Mouse (Mus musculus) forelimb bud, embryonic 11.5 days (tissue): Measurements from ENCODE around the gene Ergic1.
A peak's percentile ranks its signal among the peaks of the same experiment; 100 is the strongest.

Source experiments
- DNase-seq: peaks from one replicate; pipeline ENCODE4 v3.0.0-alpha.2; 2012; ENCODE audit warnings: low read depth, low spot score

Ergic1 gene

DNA sequence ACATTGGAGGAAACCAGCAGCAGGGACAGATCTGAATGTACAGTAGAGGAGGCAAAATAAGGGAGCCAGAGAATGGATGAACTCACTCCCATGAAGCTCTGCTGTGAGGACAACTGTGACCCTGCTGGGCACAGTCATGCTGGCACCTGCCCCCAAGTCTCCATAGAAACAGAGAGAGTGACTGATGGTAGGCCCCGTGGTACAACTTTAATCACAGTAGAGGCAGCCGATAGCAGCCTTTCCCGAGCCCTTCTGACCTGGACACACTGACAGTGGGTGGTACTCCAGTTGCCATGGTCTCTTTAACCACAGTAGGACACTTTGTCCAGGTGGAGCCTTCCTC lies 98.3 kb downstream of the Ergic1 start:
- no peak for DNase-seq

DNA sequence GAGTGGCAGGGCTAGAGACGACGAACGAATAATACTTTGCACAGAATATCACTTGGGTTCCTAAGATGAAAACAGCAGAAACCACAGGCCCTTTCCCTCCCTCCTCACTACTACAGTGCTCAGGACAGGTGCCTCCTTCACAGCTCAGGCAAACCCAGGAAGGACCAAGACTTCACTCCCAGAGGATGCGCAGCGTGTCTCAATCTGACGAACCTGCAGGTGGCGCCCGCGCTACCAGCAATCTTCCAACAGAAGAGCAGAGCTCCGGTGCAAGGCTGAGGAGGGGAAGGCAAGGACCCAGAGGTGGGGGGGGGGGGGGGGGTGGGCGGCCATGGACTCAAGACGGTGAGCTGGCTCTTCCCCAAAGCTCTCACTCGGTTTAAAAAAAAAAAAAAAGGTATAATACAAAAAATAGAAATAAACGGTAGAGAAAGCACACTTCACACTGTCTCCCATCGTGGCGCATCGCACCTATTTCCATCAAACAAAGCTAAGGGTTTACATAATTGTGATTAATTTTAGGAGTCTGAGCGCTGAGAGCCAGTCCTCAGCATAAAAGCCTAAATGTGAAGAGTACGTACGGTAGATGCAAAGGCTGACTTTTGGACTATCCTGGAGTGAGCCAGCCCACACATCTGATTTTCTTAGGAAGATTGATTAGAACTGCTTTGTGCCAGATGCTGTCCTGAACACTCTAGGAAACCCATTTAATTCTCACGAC lies 99.1 kb downstream of the Ergic1 start:
- DNase-seq: peak; percentile 65

DNA sequence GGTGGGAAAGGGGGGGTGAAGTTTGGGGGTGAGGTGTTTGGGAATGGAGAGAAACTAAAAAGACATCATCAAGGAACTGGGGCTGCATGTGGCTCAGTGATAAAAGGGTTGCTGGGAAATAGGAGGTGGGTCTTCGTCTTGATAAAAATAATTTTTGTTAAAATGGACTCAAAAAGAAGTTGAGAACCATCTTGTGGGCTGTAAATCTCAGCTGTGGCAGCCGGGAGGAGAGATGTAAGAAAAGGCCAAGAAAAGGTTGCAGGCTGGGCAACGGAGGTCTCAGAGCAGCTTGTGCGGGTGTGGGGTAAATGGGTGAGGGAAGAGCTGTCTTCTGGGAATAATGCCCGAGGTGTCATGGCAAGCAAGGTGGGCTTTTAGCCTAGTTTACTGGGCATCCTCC lies 100.9 kb downstream of the Ergic1 start:
- DNase-seq: no peak

DNA sequence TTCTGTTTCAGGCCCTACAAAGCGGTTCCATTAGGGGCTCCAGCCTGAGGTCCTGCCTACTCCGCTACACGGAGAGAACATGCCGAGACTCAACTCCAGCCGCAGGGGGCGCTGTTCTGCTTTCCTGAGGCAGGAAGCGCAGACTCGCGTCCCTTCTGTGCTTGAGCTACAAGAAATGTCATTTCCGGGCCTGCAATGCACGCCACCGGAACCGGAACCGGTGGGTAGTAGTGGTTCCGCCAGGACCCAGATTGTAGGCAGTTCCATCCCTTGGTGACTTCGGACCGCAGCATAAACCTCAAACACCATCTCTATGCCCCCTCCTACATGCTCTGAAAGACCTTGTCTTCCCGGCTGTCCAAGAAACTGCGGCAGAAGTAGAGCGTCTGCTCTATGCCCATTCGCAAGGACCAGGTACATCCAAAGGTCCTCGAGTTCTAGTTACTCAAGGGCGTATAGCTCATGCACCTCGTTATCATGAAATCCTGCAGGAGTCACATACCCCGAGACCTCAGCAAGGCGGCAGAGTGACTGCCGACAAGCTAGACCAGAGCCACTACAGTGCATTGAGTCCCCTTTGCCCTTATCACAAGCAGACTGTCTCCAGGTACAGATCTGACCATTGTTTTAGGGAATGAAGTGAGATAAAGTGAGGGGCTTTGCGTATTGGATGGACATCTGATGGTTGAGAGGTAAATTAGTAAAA lies 101.8 kb downstream of the Ergic1 start, which contains the start of gene Atp6v0e:
TSS of gene Atp6v0e (plus strand) at position 254 of the 706 bp plus-strand sequence.
- DNase-seq: peak; percentile 94

DNA sequence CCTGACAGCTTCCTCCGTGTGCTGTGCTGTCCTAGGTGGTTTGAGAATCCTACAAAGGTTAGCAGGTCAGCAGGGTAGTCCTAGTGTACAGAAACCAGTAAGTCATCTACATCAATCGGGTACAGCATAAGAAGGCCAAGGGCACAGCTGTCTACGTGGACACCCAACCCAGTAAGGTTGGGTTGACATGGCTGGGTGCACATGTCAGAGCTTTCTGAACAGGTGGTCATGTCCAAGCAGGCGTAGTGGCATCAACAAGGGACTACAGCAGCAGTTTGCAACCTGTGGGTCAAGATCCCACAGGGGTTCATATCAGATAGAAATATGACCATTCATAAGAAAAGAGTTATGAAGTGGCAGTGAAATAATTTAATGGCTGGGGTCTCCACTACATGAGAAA lies 104.3 kb downstream of the Ergic1 start:
- DNase-seq: no peak

DNA sequence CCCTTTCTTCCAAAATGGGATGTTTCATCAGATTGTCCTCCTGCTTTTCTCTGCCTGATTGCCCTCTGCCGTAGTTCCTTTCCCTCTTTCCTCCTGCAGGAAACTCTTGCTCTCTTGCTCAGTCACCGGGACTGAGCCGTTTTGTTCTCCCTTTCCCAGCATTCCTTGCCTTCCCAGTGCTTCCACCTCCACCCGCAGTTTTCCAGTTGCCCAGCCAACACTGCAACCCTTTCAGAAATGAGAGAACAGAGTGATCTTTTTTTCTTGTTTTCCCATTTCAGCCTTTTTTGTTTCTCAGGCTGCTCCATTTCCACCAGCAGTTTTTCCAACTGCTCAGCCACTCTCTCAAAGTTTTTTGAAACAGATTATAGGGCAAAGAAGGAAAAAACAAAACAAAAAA lies 110.0 kb downstream of the Ergic1 start:
- DNase-seq: no peak

DNA sequence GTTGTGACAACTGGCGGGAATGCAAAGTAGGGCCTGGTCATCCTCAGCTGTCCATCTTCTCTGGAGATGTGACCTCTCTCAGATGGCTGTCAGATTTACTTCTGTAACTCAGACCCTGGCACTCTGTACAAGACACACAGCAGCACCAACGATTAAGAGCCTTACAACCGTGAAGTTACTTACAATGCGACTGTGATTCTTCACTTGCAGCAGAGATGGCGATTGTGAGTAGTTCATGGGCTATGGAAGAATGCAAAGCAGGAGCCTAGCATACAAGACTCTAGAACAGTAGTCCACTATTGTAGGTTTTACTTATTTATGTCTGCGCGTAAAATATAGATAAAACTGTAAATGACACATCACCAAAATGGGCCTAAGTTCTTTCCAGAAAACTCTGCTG lies 114.6 kb downstream of the Ergic1 start:
- DNase-seq: no peak

DNA sequence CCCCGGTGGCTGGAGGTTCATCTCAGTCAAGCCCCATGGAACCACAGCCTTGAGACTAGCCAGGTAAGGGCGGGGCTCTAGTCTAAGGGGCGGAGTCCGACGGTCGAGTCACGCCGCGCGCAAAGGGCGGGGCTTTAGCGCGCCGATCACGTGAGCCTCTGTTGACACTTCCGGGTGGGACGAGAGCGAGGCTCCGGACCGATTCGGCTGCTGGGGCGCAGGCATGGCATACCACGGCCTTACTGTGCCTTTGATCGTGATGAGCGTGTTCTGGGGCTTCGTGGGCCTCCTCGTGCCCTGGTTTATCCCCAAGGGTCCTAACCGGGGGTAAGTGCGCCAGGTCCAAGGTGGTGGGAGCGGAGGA lies 114.9 kb downstream of the Ergic1 start:
- DNase-seq: peak; percentile 89

DNA sequence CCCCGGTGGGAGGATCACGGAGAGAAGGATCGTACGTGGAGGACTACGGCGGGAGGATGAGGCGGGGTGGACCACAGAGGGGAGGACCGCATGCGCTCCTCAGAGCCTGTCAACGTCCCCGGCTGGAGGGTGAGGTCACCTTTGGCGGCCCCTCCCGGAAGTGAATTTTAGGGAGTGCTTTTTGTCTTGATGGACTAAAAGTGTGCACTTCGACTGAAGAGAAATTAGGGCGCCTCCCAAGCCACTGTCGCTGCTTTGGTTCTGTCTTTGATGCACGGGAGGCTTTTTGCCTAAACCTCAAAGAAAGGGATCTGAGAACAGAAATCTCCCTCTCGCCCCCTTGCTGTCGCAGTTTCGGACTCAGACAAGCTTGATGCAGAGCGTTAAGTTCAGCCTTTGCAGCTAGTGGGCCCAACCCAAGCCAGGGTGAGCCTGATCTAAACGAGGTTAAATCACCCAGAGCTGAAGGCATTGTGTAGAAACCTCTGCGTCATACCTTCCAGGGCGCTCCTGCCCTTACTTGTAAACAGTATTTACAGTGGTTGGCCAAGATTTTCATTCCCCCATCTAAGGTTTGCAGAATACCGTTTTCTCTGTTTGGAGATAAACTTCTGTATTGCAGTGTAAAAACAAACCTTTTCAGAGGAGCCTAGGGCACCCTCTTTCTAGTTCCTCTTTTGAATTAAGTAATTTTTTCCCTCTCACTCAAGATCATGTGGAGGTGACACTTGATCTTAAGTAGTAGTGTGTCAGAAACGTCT lies 115.5 kb downstream of the Ergic1 start:
- no peak for DNase-seq

DNA sequence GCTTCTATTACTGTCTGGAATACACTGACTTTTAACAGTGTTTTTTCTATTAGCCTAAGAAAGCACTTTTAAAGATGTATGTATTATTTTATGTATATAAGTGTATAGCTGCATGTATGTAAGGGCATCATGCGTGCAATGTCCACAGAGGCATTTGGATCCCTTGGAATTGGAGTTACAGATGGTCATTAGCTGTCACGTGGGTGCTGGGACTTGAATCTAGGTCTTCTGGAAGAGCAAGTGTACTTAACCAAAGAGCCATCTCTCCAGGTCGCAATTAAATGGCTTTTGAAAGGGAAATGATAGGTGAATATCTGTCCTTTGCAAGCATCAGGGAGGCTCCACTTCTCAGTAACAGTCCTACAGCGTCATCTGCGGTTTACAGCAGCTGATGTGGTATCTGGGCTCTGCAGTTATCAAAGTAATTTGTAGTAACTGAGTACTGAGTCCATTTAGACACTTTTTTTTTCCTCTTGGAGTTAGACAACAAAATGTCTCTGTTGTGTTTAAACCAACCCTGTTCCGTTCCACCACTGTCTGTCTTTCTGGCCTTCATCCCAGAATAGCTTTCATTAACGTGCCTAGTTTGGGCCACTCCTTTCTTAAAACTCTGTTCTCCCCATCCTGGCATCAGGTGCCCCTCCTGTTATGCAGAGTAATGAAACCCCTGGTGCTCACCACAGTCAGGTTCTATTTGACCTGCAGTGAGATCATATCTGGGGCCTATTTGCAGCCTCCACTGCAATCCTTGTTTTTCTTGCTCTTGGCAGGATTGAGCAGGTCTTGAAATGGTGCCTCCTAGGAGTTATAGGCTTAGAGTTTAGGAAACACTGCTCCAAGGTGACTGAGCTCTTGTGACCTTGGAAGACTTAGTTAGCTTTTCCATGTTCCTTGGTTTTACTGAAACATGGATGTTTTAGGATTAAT lies 116.7 kb downstream of the Ergic1 start:
- DNase-seq: no peak

DNA sequence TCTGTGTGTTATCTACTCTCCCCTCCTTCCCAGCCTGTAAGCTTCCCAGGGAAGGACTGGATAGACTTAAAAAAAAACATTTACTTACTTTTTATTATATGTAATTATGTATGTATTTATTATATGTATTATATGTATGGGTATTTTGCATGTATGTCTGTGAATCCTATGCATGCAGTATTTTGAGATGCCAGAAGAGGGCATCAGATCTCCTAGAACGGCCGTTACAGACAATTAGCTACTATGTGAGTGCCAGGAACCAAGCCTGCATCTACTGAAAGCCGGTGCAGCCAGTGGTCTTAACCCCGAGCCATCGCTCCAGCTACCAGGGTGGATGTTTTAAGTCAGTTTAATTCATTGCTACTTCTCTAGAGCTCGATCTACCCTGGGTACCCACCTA lies 120.0 kb downstream of the Ergic1 start:
- no peak for DNase-seq

DNA sequence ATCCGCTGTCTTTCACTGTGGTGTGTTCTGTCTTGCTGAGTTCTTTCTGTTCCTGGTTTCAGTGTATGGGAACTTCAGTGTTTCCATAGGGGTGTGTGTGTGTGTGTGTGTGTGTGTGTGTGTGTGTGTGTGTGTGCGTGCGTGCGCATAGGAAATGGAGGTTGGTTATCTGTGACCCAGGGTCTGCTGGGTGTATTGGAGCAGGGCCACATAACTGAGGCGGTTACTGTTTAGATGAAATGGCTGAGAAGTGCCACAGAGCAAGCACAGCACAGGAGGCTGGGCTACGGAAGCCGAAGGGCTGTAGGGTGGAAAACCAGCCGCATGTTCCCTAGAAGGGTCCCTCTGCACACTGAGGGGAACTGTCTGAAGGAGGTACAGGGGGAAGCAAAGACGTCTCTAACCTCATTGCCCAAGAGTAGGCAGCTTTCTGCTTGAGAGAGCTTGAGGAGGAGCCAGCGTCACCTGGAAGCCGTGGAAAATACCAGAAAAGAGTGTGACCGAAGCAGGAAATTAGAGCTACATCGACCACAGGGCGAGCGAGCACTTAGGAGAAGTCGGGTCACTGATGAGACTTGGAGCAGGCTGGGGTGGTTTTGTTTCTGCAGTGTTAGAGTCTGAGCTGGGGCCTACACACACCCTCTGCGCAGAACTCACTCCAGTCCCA lies 125.2 kb downstream of the Ergic1 start:
- no peak for DNase-seq

DNA sequence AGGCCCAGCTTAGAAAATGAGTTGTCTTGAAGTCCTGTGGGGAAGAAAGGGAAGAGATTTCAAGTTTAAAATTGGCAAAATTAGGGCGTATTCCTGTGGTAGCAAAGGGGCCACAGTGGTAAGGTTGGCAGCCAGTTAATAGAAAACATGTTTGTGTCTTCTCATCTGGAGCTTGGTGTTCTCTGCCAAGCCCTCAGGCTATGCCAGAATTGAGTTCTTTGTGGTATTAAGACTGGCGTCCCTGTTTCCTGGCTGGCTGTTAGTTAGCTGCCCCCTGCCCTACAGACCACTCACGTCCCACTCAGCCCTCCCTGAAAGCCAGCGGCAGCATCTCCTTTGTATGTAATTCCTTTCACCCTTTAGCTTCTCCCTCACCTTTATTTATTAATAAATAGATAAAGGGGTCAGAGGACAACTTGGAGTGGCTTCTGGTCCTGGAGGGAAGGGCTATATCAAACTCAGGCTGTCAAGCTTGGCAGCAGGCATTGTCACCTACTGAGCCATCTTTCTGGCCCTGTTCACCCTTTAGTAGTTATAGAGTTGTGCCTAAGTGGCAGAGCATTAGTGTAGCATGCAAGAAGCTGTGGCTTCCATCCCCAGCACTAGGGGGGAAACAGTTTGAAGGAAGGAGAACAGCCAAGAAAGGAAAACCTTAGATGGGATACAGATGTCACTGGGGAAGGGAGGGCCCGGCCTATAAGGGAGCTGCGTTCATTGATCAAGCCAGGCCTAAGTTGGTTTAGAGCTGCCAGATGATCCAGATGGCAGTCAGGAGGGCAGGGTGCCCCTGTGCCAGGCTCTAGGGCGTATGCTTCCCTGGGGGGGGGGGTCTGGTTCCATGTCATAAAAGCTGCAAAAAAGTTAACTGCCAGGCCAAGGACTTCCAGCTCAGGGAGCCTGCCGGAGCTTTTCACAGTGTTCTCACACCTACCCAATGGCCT lies 127.8 kb downstream of the Ergic1 start:
- no peak for DNase-seq

DNA sequence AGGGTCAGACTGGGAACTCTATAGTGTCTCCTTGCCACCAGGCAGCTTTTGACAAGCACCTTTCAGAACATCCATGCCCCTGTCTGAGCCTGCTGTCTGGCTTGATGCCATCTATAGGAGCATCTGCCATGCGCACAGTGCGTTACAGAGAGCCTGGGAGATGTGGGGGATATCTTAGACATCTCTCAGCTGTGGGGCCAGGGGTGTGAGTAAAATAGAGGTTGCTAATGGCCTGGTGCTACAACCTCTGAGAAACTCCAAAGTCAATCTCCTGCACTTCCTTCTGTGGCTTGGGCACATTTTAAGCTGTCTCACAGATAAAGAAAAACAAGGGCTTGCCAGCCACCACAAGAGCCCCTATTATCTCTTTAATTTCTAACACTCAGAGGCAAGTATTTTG lies 128.5 kb downstream of the Ergic1 start:
- DNase-seq: no peak

DNA sequence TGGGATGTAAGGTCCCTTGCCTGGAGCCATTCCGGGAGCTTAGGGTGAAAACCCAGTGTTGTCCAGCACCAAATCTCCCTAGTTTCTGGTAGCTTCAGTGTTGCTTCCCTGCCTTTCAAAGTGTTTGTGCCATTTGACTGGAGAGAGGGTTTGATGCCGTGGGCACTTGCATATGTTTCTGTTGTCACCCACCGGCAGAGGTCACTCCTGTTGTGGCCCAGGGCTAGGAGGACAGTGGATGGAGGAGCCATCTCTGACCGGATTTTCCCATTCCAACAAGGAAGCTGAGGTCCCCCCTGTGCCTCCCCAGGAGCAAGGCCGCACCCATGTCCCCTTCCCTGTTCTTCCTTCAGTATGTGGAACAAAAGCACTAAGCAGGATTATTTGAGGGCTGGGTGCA lies 128.9 kb downstream of the Ergic1 start:
- no peak for DNase-seq

DNA sequence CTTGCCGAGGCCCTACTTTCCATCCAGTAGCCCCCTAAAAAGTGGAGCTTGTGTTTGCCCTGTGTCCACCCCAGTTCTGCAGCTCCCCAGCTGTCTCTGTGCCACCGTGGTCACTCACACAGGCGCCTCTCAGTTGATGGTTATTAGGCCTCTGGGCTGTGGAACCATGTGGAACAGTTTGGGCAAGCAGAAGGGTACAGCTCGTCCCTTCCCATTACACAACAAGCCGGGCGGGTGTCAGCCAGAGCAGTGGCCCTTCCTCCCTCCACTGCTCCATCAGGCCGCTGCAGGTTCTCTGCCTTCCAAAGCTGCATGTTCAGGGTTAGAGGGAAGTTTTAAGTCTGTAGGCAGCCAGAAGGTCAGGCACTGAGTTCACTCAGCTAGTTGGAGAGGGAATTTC lies 129.8 kb downstream of the Ergic1 start:
- no peak for DNase-seq

DNA sequence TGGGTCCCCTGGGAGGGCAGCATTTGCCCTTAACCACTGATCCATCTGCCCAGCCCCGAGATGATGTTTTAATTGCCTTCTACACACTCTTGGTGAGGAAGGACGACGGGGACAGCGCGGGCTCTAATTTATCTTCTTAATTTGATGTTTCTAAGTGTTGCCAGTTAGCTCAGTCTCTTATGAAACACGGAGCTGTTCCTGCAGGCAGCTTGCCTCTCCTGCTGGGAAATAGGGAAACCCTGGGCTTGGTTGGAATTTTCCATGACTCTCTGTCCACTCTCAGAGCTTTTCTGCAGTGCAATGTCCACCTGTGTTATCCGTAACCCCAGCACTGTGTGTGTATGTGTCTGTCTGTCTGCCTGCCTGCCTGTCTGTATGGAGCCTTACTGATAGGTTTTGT lies 132.1 kb downstream of the Ergic1 start:
- DNase-seq: no peak

DNA sequence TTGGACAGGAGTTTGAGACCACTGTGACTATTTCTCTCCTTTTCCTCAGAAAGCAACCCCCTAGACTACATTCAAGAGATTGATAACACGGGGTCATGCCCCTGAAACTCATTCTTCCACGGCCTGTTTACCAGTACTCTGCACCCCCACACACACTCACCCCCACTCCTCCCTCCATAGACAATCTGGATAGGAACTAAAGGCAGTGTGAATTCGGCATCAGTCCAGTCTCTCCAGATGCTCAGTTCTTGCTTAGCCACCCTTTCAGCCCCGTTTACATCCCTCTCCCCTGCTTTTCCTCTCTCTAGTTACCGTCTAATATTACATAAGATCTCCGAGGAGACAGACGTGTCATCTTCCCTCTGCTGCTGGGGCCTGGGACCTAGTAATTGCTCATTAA lies 132.9 kb downstream of the Ergic1 start:
- no peak for DNase-seq

DNA sequence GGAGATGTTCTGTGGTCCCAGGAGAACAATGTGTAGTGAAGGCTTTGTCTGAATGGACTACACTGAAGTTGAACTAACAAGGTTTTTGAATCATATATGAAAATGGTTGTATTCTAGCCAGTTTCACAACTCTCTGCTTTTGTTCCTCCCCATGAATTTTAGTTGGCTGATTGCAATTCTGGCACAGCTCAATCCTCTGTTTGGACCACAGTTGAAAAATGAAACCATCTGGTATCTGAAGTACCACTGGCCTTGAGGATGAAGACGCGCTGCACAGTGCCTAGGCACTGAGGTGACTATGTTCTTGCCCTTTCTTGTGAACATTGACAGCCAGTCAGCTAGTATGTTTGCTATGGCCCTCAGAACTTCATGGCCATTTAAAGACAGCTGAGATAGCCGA lies 133.9 kb downstream of the Ergic1 start:
- DNase-seq: no peak

DNA sequence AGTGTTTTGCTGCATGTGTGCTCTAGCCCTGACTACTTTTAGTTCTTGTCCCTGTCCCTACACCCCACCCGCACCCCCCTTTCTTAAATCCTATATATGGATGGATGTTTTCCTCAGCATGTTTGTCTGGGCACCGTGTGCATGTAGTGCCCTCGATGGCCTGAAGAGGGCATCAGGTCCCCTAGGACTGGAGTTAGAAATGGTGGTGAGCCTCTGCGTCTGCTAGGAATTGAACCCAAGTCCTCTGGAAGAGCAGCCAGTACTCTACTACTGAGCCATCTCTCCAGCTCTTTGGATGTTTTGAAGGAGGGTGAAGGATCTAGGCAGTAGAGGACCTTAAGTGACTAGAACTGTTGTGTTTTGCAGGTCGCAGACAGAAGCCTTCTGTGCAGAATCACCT lies 137.6 kb downstream of the Ergic1 start:
- no peak for DNase-seq
